Mouse (Mus musculus) kidney, adult 2 months (tissue): ENCODE results near the gene Cacna1a. TPM values are rescaled to one million over a fixed set of nuclear protein-coding genes. Genes with fewer than 3 reads are reported as not detected.
A peak's percentile ranks its signal among the peaks of the same experiment; 100 is the strongest.

ENCODE experiments used
- DNase-seq: peaks from one replicate; pipeline ENCODE4 v3.0.0; 2021
- H3K27ac ChIP-seq: fragments of 200-500 bp; 2 replicates; pipeline ENCODE4 v1.5.1; 2012; ENCODE audit warnings: low read depth, low read length, control low read depth, inconsistent platforms; ENCODE audit not compliant: insufficient read depth
- H3K27me3 ChIP-seq: fragments of 200-500 bp; replicated peaks from 2 replicates; pipeline ENCODE4 v1.6.1; 2012; ENCODE audit warnings: mild to moderate bottlenecking, moderate library complexity, low read length, inconsistent platforms; ENCODE audit not compliant: control insufficient read depth, insufficient read depth
- H3K36me3 ChIP-seq: fragments of 200-500 bp; 2 replicates; pipeline ENCODE4 v1.6.1; 2012; ENCODE audit warnings: mild to moderate bottlenecking, moderate library complexity, low read length, inconsistent platforms; ENCODE audit not compliant: control insufficient read depth, insufficient read depth
- H3K4me1 ChIP-seq: fragments of 200-500 bp; 2 replicates; pipeline ENCODE4 v1.6.1; 2011; ENCODE audit warnings: low read length; ENCODE audit not compliant: control insufficient read depth, insufficient read depth
- H3K4me3 ChIP-seq: fragments of 200-500 bp; 2 replicates; pipeline ENCODE4 v1.5.1; 2011; ENCODE audit warnings: mild to moderate bottlenecking, low read depth, low read length, control low read depth; ENCODE audit not compliant: insufficient read depth
- CTCF ChIP-seq: fragments of 200-500 bp; conservative IDR thresholded peaks from 2 replicates; pipeline ENCODE4 v1.5.1; 2011; ENCODE audit warnings: low read depth, mild to moderate bottlenecking, control low read depth, low read length, moderate library complexity, mixed read lengths; ENCODE audit not compliant: insufficient read depth, insufficient read length
- POLR2A ChIP-seq: fragments of 200-500 bp; IDR thresholded peaks from one replicate; pipeline ENCODE4 v1.6.1; 2011; ENCODE audit warnings: low read depth, low read length, control low read depth
- WGBS: fragments of 180-500 bp; shearing (Covaris S2); methylation state at CpG from one replicate; pipeline ENCODE4 v1.1.7; 2018; 5-methylcytosine and 5-hydroxymethylcytosine counted together
- polyA plus RNA-seq: library from polyadenylated mRNA; depleted of rRNA; stranded (reverse); fragments of >200 nt; gene quantifications from 2 replicates; pipeline ENCODE4 v1.2.3, GENCODE M21; 2012

The Cacna1a gene
- polyA plus RNA-seq, 1 experiment, result 6.8 TPM

DNA sequence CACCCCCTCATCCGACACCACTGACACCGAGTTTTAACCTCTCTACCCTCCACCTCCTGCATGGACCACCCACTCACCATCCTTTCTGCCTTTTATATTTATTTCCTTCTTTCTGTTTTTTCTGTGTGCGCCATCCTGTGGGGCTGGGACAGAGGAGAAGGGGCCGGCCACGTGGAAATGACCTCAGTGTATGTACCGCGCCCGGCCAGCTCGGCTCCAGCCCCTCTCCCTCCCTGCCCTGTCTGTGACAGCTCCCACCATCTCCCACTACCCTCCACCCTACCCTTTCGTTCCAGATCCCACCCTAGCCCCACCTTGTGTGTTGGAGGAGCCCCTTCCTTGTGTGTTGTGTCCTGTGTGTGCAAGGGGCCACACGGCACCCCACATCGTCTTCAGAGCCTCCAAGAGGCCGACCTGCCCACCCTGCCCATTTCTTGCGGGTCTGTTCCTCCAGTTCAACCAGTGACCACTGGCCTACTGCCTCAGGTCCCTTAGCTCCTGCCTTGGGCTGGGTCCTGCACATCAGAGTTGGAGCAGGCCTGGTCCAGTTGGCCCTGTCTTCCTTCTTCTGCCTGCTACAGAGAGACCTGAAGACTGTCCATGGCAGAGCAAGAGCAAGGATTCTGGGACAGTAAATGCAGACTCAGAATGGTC is 247.3 kb downstream of the Cacna1a start:
- 0 out of 2 replicates have a peak, but pooled peaks cover 4% of the 10 kb centered on the region for H3K4me1 ChIP-seq
- H3K27ac ChIP-seq, result no peak overlapping the region
- H3K36me3 ChIP-seq, result no peaks in the 10 kb centered on the region
- 70% methylated on average over 14 of the region's 14 CpGs for WGBS
- no peak for DNase-seq
- no peak for TF ChIP-seq CTCF
- no peak for TF ChIP-seq POLR2A
- H3K27me3 ChIP-seq, result no peaks in the 10 kb centered on the region
- no peak overlapping the region for H3K4me3 ChIP-seq

DNA sequence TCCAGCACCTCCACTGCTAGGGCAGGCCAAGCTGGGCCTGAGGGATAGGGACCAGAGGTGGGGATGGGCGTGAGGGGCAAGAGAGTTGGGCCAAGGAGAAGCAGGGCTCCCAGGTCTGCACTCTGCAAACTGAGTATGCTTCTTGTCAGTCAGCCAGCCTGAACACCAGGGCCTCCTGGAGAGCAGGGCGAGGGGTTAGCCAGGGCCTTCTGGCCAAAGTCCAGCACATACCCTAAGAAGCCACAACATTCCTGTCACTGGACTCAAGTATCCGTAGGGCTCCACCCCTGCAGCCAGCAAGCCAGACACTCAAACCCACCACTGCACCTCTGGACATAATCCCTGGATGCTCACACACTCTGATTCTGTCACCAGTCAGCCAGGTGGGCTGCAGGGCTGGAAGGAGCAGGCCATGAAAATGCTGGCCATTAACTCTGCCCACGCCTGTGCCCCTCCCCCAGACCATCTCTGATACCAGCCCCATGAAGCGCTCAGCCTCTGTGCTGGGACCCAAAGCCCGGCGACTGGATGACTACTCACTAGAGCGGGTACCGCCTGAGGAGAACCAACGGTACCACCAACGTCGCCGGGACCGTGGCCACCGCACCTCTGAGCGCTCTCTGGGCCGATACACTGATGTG is 247.9 kb downstream of the Cacna1a start:
- Histone ChIP-seq H3K27ac (no peak overlapping the region), H3K4me3 (no peak overlapping the region), H3K36me3 (no peaks in the 10 kb centered on the region), H3K27me3 (no peaks in the 10 kb centered on the region), H3K4me1 (0 out of 2 replicates have a peak, but pooled peaks cover 4% of the 10 kb centered on the region)
- TF ChIP-seq POLR2A, result no peak
- TF ChIP-seq CTCF, result no peak
- WGBS, result 74% methylated on average over 17 of the region's 17 CpGs
- DNase-seq, result peak; percentile 43

DNA sequence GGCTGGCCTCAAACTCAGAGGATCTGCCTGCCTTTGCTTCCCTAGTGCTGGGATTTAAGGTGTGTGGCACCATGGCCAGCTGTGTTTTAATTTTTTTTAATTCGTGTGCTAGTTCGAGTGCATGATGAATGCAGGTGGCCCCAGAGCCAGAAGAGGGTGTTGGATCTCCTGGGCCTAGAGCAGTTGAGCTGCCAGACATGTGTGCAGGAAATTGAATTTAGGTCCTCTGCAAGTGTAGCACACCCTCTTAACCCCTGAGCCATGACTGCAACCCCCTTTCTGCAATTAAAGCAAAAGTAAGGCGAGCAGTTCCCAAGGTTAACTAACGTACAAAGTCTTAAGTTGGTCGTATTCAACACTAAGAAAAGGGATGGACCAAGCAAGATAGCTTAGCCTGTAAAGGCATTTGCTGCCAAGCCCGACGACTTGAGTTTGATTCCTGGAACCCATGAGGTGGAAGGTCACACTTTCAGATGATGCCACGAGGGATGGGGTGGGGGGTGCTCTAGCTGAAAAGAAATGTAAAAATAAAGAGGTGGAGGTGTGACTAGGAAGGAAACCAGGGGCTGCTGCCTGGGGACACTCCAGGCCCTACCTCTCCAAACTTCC is 249.8 kb downstream of the Cacna1a start:
- no peak overlapping the region for H3K27ac ChIP-seq
- H3K27me3 ChIP-seq, result no peaks in the 10 kb centered on the region
- DNase-seq, result peak; percentile 52
- 45% methylated on average over 8 of the region's 8 CpGs for WGBS
- 0 out of 2 replicates have a peak, but pooled peaks cover 4% of the 10 kb centered on the region for H3K4me1 ChIP-seq
- peak overlapping the region; percentile 88 for H3K4me3 ChIP-seq
- TF ChIP-seq POLR2A (no peak), CTCF (no peak)
- no peaks in the 10 kb centered on the region for H3K36me3 ChIP-seq

DNA sequence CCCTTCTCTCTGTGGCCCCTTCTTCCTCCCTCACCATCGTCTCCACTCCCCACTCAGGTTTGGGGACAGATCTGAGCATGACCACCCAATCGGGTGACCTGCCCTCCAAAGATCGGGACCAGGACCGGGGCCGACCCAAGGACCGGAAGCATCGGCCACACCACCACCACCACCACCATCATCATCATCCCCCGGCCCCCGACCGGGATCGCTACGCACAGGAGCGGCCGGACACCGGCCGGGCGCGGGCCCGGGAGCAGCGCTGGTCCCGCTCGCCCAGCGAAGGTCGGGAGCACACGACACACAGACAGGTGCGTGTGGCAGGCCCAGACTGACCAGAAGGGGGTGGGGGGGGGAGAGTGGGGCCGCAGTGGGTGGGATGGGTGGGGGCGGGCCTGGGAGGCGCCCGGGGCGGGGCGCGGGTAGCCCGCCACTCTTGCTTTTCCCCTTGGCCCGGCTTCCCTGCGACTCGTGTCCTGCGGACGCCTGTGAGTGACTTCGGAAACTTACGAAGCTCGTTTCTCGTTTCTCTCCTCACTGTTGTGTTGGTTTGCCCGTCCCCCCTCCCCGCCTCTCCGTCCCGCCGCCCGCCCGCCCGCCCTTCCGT is 250.4 kb downstream of the Cacna1a start:
- H3K27ac ChIP-seq, result no peak overlapping the region
- TF ChIP-seq CTCF, result no peak
- no peak for TF ChIP-seq POLR2A
- WGBS, result 2% methylated on average over 47 of the region's 52 CpGs
- peak; percentile 26 for DNase-seq
- peak overlapping the region; percentile 88 for H3K4me3 ChIP-seq
- no peaks in the 10 kb centered on the region for H3K36me3 ChIP-seq
- 0 out of 2 replicates have a peak, but pooled peaks cover 4% of the 10 kb centered on the region for H3K4me1 ChIP-seq
- H3K27me3 ChIP-seq, result no peaks in the 10 kb centered on the region

DNA sequence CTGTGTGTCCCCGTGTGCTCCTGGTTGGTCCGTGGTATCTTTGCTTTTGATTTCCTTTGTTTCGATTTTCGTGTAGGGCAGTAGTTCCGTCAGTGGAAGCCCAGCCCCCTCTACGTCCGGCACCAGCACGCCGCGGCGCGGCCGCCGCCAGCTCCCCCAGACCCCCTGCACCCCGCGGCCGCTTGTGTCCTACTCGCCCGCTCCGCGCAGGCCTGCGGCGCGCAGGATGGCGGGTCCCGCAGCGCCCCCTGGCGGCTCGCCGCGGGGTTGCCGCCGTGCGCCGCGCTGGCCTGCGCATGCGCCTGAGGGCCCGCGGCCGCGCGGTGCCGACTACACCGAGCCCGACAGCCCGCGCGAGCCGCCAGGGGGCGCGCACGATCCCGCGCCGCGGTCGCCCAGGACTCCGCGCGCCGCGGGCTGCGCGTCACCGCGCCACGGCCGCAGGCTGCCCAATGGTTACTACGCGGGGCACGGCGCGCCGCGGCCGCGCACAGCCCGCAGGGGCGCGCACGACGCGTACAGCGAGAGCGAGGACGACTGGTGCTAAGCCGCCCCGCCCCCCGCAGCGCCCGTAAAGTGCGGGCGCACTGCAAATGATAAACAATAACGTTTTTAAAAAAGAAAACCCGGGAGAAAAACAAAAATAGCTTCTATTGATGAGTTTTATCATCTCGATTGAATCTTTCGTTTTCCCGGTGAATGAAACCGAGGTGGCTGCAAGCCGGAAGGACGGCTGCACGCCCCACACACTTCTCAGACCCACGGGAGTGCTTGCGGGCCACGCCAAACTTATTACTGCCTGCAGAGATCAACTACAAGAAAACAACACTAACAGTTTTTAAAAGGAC is 251.1 kb downstream of the Cacna1a start:
- Histone ChIP-seq H3K27ac (peak overlapping the region; percentile 70), H3K4me3 (peak overlapping the region; percentile 88), H3K27me3 (no peaks in the 10 kb centered on the region), H3K4me1 (0 out of 2 replicates have a peak, but pooled peaks cover 4% of the 10 kb centered on the region), H3K36me3 (no peaks in the 10 kb centered on the region)
- DNase-seq, result peak; percentile 97
- TF ChIP-seq POLR2A (peak; percentile 20), CTCF (peak; percentile 53; the same call in 1 of the 2 replicates)
- WGBS, result 2% methylated on average over 103 of the region's 106 CpGs

DNA sequence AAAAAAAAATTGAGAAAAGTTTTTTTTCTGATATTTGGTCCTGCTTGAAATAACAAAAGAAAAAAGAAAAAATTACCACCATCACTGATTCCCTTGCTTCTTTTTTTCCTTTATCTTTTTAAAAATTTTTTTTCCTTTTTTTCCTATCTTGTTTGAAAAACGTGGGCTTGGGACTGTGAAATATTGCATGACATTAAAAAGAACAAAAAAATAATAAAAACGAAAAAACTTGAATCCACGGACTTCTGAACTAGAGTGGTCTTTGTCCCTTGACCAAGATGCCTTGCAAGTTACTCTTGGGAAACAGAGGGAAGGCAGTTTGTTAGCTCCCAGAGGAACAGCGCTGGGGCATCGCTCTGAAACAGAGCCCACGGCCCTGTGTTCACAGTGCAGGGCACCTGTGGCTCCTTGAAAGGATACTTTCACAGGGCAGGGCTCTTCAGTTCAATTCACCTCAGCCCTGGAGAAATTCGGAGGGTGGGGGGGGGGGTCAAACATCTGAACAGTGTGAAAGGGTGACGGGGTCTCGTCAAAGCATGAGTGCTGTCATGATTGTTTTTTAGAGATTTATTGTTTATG is 251.9 kb downstream of the Cacna1a start:
- no peak for TF ChIP-seq POLR2A
- TF ChIP-seq CTCF, result no peak
- Histone ChIP-seq H3K4me3 (no peak overlapping the region), H3K4me1 (0 out of 2 replicates have a peak, but pooled peaks cover 4% of the 10 kb centered on the region), H3K36me3 (no peaks in the 10 kb centered on the region), H3K27ac (no peak overlapping the region; the same call in 1 of the 2 replicates), H3K27me3 (no peaks in the 10 kb centered on the region)
- 27% methylated on average over 9 of the region's 9 CpGs for WGBS
- DNase-seq, result no peak
